Comparison of ENCODE assay signal across 9 mouse cellular contexts in genomic region chr2:73925089-73925488, GRCm38 (mm10). TPM values are rescaled to one million over a fixed set of nuclear protein-coding genes. Genes with fewer than 3 reads are reported as not detected.
DNase-seq lines count a peak whose midpoint lies in the region; ATAC-seq lines count a peak whose summit lies in the region.
"Had no signal": no experiment of that assay in that cellular context is flagged by ENCODE, and none has a peak within 500 bp of the region (broad histone marks: within the 10 kb centered on the region; RNA-seq: fewer than 3 reads in every experiment).

No protein-coding gene starts in this region.

- H3K9ac ChIP-seq in limb, embryonic 15.5 days = no peak overlapping the region
- no peak overlapping the region for H3K9ac ChIP-seq in neural tube, embryonic 14.5 days (replicated peaks; ENCODE audit: low read depth, low read length)

- no peaks in the 10 kb centered on the region for H3K36me3 ChIP-seq in limb, embryonic 15.5 days
- H3K36me3 ChIP-seq in neural tube, embryonic 14.5 days (ENCODE audit: control insufficient read depth, insufficient read depth, low read length) = no peaks in the 10 kb centered on the region

- no peaks in the 10 kb centered on the region for H3K9me3 ChIP-seq in limb, embryonic 15.5 days
- no peaks in the 10 kb centered on the region for H3K9me3 ChIP-seq in neural tube, embryonic 14.5 days (ENCODE audit: control insufficient read depth, low read length)

- H3K4me1 ChIP-seq in limb, embryonic 15.5 days = 0 out of 2 replicates have a peak, but pooled peaks cover 4% of the 10 kb centered on the region
- no peaks in the 10 kb centered on the region for H3K4me1 ChIP-seq in neural tube, embryonic 14.5 days (ENCODE audit: control insufficient read depth, insufficient read depth, low read length)

- peak; percentile 17 for DNase-seq in thymus, postnatal 0 days (ENCODE audit: low spot score)
- DNase-seq in thymus, postnatal 36 days = no peak
- peak; percentile 75 for DNase-seq in embryo, embryonic 10 days (ENCODE audit: low spot score)
- peak; percentile 65 for DNase-seq in gastrocnemius, postnatal 10 days
- DNase-seq in kidney, postnatal 10 days = peak; percentile 92
- peak; percentile 40 for DNase-seq in thymus, postnatal 4 days

- no peak overlapping the region for H3K4me2 ChIP-seq in limb, embryonic 15.5 days
- H3K4me2 ChIP-seq in neural tube, embryonic 14.5 days (ENCODE audit: low read depth, low read length) = no peak overlapping the region

- WGBS in limb, embryonic 15.5 days = 11% methylated on average over 5 of the region's 5 CpGs
- 24% methylated on average over 5 of the region's 5 CpGs for WGBS in neural tube, embryonic 14.5 days

- peak; percentile 69; the same call in 1 of the 2 replicates for ATAC-seq in limb, embryonic 15.5 days (ENCODE audit: insufficient number of reproducible peaks, low FRiP score, low TSS enrichment, low read depth)
- ATAC-seq in neural tube, embryonic 14.5 days (ENCODE audit: low read depth) = peak; percentile 88

- H3K27ac ChIP-seq in limb, embryonic 15.5 days = no peak overlapping the region
- no peak overlapping the region for H3K27ac ChIP-seq in neural tube, embryonic 14.5 days (ENCODE audit: low read depth, low read length)
- H3K27ac ChIP-seq: macrophage had no signal

- no peaks in the 10 kb centered on the region for H3K27me3 ChIP-seq in limb, embryonic 15.5 days
- no peaks in the 10 kb centered on the region for H3K27me3 ChIP-seq in neural tube, embryonic 14.5 days (ENCODE audit: control insufficient read depth, insufficient read depth, low read length)

- H3K4me3 ChIP-seq in limb, embryonic 15.5 days = no peak overlapping the region
- H3K4me3 ChIP-seq in neural tube, embryonic 14.5 days (ENCODE audit: low read depth, low read length) = no peak overlapping the region

RNA-seq across cellular contexts. Expression of gene Atp5g3, which starts 14.0 kb away (rescaled TPM):
- 1,407 and 1,410 TPM in 2 replicates for polyA plus RNA-seq in thymus, postnatal 0 days (2015; fragmentation: Nextera tagmentation; extraction: Ambion mirVana)
- total RNA-seq in gastrocnemius, postnatal 10 days (2021) = 1,000 to 10,000 TPM; 1,434 to 1,805 TPM
- 804 and 950 TPM in 2 replicates for polyA plus RNA-seq in limb, embryonic 15.5 days (2015; fragmentation: Nextera tagmentation; extraction: Ambion mirVana)
- 1,130 and 1,252 TPM in 2 replicates for polyA plus RNA-seq in neural tube, embryonic 14.5 days (2014; fragmentation: Nextera tagmentation; extraction: Ambion mirVana)

RNA-seq across cellular contexts. Expression of gene Atf2, which starts 32.6 kb away (rescaled TPM):
- 37.2 and 46.6 TPM in 2 replicates for polyA plus RNA-seq in thymus, postnatal 0 days (2015; fragmentation: Nextera tagmentation; extraction: Ambion mirVana)
- total RNA-seq in gastrocnemius, postnatal 10 days (2021) = 10 to 100 TPM; 24.4 to 30.6 TPM
- 57.7 and 60.1 TPM in 2 replicates for polyA plus RNA-seq in limb, embryonic 15.5 days (2015; fragmentation: Nextera tagmentation; extraction: Ambion mirVana)
- 117 and 130 TPM in 2 replicates for polyA plus RNA-seq in neural tube, embryonic 14.5 days (2014; fragmentation: Nextera tagmentation; extraction: Ambion mirVana)

Comparison
In these comparisons a context has a peak if more than half of its experiments do, and no peak if none do; other contexts are left out.
1. DNase-seq: peak in thymus, postnatal 0 days (single experiment), embryo, embryonic 10 days (single experiment), gastrocnemius, postnatal 10 days (single experiment), kidney, postnatal 10 days (single experiment) and thymus, postnatal 4 days (single experiment); none in thymus, postnatal 36 days (0 of 2).